Mouse (Mus musculus) cerebellum, adult 18-20 months (tissue): Measurements from ENCODE around the gene Ifit2.
A peak's percentile ranks its signal among the peaks of the same experiment; 100 is the strongest.
"Not testable (repeated sequence)": the region's sequence is repeated elsewhere in the genome, so short reads cannot be mapped to it uniquely, and the experiment has no call there.

Experiments
- DNase-seq, 2 experiments: peaks; one replicate each; pipeline ENCODE4 v3.0.0; 2021

The Ifit2 gene

DNA sequence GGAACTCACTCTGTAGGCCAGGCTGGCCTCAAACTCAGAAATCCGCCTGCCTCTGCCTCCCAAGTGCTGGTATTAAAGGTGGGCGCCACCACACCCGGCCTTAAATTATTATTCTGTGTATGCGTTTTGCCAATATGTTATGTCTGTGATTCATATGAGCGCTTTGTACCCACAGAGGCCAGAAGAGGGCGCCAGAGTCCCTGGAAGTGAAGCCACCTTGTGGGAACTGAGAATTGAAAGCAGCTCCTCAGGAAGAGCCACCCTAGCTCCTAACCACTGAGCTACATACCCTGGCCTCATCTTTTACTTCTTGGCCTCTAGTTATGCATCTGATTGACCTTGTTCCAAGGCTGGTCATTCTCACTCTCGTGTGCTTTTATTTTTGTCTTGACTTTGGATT lies 2.5 kb upstream of the Ifit2 start:
- peak; percentile 40 to 50 for DNase-seq

DNA sequence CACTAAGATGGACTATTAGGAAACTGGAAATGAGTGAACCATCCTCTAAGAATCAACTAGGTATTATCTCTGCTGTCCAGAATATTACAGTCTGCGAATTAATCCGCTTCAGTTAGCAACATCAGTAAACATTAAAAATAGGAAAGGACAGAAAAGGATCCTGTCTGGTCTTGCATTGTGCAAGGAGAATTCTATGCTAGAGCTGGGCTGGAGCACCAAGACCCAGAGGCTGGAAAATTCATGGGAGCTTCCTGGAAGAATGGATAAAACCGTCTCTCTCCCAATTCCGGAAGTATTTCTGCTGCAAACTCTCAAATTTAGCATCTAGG lies 325 bp upstream of the Ifit2 start:
- no peak for DNase-seq

DNA sequence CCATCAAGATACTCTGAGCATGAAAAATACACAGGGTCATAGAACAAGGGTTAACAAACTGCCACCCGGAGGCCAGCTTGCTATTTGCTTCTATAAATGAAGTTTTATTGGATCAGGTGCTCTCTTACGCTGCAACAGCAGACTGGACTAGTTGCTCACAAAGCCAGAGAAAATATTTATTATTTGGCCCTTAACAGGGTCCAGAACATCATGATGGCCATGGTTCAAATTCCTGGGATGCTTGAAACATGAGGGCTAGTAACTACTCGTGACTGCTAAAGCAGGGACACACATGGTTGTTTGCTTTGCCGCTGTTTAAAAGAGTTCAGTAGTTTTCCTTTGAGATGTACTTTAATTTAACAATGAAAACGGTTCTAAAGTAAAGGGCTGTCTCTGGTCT lies 1.5 kb downstream of the Ifit2 start:
- DNase-seq: no peak

DNA sequence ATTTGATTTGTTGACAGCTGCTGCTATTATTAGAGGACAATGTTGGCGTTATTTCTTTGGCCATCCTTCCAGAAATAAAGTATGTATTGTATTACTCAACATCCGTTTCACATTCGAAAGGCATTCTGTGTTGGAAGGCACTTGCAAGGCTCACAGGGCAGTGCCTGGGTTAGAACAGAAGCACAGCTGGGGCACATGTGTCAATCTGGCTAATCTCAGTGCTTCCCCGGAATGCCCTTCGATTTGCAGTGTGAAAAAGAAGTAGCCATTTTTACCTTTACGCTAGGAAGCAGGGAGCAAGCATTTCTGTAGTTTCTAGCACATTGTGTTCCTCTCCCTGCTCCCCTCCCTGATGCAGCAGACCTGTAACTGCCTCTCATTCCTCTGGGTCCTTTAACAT lies 2.5 kb downstream of the Ifit2 start:
- DNase-seq: no peak

DNA sequence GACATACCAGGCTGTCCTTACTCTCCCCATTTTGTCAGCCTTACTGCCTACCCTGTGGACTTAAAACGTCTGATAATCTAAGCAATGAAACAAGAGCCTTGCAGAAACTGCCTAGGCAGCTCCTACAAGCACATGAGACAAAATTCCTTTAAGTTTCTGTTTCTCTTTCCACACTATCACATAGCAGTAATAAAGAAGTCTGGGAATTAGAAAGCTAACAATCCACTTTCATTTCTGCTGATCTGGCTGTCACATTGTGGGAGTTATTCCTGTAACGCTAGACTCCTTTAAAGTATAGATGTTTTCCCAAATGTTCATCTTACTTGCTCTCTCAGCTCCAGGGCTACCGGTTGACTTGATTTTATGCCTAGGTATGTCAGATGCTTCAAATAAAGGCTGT lies 3.0 kb downstream of the Ifit2 start:
- no peak for DNase-seq

DNA sequence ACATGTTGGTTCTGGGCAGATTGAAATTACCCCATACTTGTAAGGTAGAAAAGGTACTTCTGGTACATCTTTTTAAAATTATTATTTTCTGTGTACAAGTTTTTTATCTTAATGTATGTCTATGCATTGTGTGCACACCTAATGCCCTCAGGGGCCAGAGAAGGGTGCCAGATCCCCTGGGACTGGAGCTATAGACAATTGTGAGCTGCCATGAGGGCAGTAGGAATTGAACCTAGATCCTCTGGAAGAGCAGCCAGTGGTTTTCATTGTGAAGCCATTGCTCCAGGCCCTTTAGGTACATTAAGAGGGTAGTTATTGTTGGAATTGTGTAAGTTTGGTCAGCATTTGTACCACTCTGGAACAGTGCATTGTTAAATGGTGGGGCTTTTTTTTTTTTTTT lies 3.6 kb downstream of the Ifit2 start:
- no peak for DNase-seq

DNA sequence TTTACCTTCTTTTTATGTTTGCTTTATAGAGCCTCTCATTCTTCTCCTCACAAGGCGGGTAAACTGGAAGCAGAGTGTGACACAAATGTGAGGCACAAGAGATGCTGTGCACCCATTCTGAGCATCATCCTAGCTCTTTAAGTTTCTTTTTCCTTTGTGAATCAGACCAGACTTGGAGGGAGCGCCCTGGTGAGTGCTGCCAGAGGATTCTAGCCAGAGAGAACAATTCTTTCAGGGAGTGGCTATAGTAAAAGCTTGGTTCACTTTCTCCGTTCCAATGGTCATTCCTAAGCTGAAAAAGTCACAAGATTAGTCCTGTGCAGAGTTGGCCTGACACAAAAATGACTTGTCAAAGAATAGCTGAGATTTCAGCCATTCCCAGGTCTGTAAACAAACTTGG lies 6.1 kb downstream of the Ifit2 start:
- DNase-seq: no peak

DNA sequence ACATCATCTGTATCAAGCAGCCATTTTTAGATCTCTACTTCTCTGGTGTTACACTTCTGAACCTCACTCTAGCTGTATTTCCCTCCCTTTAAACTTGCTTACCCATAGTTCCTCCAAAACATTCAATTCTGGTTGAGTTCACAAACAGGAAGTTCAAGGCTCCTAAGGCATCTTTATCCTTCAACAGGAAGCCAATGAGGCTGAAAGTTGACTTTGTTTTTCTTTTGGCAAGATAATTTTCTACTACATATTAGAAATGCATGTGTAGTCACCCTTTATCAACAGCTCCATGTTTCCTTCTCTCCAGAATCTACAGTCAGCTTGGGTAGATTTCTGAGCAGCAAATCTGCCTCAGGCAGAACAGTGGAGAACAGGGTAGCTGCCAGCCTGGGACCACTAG lies 12.1 kb downstream of the Ifit2 start:
- no peak for DNase-seq

DNA sequence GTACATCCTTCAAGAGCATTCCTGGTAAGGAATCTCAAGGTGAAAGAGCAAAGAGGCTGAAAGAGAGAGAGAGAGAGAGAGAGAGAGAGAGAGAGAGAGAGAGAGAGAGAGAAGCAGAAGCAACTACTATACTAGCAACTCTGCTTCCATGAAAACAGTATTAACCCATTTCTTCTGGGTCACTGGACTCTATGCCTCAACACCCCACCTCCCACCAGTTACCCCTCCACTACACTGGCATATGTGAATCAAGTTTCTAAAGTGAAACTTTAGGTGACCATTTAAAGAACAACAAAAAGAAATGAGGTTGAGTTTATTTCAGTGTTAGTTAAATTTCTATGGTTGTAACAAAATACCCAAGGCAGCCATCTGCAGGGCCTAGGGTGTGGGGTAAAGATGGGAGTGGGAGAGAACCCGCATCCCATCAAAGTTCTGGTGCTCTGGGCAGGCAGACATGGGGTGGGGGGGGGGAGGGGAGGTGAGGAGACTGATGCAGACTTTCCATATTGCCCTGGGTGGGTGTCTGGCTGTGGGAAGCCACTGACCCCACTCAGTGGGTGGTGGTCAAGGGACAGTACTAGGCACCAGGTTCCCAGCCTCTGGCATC lies 15.8 kb downstream of the Ifit2 start:
- DNase-seq: no peak

DNA sequence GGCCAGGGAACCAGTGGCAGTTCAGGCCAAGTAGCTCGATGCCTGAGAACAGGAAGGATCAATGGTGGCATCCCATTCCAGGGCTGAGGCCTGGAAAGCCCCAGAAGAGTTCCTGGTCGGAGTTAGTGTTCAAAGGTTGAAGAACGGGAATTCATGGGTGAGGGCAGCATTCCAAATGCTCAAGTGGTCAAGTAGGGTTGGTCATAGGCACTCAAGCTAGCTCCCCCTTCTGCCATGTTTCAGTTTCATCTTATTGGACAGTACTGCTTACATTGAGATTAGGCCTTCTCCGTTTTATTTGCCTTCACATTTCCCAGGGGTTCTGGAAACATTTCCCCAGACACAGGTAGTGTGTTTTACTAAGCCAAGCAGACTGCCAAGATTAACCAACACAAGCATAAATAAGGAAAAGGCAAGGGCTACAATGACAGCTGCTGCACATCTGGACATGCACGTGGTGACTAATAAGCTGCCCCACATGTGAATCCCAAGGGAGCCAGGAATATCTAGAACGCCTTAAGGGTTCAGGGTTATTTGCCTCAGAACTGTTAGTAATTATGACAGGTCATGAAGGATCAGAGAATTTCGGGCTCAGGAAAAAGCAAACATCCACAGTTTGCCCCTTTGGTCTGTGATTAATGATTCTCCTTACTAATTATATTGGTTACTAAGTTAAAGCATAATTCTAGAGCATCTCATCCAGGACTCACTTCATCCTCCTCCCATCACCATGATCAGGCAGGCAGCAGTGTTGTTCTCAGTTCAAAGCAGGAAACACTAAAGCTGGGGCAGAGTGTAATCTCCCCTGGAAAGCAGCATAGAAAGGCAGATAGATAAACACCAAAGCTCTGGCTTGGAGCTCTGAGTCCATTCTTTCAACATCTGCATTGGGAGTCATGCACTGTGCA lies 18.7 kb downstream of the Ifit2 start:
- no peak for DNase-seq

DNA sequence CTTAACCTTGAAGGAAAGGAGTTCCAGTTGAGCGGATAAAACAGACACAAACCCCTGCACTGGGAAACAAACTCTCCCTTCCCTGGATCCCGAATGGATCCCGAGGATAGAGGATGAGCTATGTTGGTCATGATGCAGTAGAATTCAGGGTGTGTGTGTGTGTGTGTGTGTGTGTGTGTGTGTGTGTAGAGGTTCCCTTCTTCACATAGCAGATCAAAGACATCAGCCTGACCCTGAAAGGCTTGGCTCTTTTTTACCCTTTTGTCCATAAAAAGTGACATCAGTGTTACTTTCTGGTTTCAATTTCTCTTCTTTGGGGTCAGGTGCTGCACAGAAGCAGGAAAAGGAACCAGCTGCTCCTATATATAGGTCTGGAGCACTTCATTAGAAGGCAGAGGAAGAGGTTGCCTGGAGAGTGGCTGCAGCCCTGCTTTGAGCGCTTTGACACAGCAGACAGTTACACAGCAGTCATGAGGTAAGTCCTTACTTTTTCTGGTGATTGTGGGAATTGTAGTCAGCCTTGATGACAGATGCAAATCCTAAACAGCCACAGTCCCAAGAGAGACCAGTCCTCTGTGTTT lies 19.5 kb downstream of the Ifit2 start:
- no peak for DNase-seq

DNA sequence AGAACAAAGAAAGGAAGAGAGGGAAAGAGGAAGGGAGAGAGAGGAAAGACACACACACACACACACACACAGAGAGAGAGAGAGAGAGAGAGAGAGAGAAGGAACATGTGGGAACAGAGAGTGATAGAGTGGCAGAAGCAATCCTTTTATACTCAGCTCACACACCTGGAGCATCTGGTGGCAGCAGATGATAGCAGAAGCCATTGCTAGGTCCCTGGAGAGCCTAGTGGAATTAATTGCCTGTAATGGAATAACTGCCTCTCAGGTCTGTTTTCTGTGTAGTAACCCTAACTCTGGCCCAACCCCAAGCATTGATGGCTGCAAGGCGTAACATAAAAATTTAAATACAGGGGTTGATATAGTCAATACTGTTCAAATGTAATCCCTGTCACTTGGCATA lies 20.6 kb downstream of the Ifit2 start:
- no peak for DNase-seq

DNA sequence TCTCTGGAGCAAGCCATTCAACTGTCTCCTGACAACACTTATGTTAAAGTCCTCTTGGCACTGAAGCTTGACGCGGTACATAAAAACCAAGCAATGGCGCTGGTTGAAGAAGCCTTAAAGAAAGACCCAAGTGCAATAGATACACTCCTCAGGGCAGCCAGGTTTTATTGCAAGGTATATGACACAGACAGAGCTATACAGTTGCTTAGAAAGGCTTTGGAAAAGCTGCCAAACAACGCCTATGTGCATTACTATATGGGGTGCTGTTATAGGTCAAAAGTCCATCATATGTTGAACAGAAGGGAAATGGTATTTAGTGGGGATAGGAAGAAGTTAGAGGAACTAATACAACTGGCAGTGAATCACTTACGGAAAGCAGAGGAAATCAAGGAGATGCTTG lies 23.2 kb downstream of the Ifit2 start:
- no peak for DNase-seq

DNA sequence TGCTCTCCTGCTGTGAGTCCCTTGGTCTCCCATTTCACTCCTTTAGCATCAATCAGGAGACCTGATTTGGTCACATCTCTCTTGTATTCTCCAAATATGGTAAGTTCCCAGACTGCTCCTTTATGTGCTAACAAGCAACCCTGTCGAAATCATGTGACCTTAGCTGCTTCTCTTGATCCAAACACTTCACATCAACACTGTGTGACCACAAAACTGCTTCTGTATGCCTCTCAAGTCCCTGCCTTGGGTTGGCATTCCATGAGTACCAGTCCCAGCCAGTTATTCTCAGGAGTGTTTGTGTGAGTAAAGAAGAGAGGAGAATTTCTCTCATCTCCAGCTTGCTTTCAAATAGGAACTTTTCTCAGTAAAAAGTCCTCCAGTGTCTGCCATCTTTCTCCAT lies 26.6 kb downstream of the Ifit2 start:
- no peak for DNase-seq

DNA sequence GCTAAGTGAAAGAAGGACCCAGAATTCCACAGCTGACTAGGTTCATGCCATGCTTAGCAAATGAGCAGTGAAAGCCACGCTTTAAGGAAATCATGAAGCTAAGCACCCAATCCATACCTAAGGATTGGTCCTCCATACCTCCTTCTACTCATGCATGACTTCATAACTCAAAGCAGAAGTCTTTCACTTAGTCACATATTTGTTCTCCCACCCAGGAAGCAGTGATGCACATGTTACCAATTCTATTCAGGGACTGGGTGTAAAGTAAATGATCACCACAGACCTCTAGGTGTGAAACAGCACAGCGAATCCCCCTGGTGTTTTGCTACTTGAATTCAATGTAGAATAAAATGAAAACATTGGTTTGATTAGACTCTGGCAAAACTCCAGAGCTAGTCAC lies 32.2 kb downstream of the Ifit2 start:
- DNase-seq: not testable (repeated sequence)

DNA sequence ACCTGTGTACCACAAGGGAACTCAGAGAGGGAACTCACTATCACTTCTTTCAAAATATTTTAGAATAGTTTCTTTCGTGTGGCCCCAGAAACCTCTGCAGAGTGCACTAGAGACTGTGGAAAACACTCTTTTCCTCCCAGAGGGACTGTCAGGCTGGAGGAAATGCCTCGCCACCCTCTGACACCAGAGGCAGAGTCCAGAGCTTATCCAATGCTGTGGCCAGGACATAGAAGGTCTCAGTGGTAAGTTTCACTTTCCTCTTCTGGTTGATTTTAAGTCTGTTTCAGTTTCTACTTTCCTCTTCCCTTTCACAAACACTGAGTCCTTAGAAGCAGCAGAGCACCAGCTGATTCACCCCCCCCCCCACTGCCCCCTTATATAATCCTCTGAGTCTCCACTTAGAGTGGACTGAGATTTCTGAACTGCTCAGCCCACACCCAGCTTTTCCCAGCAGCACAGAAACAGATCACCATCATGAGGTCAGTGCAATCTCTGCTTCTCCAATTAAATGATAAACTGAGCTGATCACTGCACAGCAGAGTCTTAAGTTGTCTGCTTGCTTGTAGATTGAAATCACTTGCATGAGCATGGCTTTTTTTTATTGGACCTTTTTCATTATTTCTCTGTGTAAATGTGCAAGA lies 32.8 kb downstream of the Ifit2 start, which contains the start of gene Ifit3:
Gene Ifit3, plus strand, starts transcription at position 406 of the 641 bp plus-strand sequence.
- DNase-seq: not testable (repeated sequence)

DNA sequence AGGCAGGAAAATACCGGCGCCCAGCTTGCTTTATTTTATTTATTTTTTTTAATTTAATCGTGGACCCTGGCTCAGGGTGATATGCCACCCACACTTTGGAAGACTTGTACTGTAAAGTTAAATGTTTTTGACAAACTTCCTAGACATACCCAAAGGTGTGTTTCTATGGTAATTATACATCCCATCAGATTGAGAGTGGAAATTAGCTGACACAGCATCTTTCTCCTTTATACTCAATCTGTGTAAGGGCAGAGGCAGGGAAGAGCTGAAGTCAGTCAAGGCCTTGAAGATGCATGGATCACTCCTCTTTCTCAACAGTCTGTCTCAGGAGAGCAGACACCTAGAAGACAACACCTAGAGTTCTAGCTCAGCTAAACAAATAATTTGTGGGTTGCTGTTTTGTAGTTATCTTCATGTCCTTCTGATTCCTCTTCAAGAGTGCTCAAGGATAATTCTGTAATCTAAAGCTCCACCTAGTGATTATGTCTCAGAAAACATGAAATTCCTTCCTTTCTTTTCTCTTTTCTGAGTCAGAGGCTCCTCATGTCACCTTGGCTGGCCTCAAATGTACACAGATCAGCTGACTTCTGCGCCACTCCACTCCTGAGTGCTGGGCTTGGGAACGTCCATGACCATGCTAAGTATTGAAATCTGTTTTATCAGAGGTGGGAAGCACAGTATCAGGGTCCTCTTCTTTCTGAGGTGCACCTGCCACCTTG lies 35.4 kb downstream of the Ifit2 start:
- DNase-seq: not testable (repeated sequence)

DNA sequence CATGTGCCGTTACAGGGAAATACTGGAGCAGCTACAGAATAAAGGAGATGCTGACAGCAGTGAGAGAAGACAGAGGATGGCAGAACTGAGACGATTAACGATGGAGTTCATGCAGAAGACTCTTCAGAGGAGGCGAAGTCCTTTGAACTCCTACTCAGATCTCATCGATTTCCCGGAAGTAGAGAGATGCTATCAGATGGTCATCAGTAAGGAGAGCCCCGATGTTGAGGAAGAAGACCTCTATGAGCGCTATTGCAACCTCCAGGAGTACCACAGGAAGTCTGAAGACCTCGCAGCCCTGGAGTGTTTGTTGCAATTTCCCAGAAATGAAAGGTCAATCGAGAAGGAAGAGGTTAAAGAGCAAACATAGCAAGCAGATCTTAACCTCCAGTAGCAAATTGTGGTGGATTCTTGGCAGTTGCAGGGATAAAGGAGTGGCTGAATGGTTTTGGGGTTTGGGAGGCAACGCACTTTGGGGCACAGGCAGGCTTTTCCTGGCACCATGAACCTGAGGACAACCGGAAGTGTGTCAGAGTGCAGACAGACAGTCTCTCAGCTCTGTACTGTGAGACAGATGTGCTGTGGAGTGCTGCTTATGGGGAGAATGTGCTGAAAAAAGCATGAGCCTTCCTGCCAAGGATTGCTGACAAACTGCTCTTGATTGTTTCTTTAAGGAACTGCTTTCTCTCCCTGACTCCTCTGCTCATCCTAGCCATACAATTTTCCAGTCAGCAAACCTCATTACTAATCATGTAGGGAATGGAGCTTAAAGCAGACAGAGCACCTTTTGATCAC lies 37.6 kb downstream of the Ifit2 start:
- not testable (repeated sequence) for DNase-seq

DNA sequence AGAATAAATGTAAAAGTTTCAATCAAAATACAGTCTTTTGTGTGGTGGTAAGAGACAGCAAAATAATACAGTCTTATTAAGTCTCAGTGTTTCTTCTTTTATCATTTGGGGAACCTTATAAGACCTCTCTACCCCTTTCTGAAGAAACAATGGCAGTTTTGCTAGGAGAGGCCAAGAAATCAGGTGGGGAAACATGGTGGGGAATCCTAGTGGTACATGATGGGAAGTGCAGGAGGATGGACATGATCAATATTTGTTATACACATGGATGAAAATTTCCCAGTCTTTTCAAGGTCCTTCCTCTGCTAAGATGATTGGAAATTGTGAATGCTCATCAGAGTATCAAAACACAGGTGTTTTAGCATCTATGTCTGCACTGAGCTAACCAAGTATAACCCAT lies 38.5 kb downstream of the Ifit2 start:
- DNase-seq: no peak

DNA sequence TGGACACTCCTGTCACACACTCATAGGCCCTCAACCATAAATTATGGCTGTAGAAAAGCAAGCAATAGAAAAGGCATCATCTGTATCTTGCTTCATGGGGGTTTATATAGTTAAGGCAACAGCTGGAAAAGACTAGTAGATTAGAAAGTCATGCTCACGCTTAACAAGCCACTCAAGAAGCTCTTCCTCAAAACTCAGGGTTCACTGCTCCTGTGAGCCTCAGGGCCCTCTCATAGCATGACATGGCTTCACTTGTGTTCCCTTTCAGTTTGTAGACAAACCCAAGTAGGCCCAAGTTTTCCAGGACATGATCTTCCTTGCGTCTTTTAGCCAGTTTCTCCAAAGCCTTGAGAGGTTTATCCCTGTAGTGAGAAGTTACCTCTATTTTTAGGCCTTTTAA lies 43.0 kb downstream of the Ifit2 start:
- DNase-seq: no peak

DNA sequence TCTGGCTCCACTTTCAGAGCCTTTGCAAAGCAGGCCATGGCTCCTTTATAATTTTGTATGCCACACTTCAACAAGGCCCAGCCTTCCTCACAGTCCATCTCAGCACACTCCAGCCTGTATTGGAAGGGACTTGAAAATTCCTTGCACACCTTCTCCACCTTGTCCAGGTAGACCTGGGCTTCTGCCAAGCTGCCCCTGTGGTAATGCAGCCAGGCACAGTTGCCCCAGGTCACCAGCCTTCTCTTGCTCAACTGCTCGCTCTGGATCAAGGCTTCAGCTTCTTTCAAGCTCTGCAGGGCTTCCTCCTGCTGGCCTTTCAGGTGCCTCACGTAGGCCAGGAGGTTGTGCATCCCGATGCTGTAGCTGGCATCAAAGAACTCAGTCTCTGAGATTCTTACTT lies 44.0 kb downstream of the Ifit2 start:
- DNase-seq: not testable (repeated sequence)

DNA sequence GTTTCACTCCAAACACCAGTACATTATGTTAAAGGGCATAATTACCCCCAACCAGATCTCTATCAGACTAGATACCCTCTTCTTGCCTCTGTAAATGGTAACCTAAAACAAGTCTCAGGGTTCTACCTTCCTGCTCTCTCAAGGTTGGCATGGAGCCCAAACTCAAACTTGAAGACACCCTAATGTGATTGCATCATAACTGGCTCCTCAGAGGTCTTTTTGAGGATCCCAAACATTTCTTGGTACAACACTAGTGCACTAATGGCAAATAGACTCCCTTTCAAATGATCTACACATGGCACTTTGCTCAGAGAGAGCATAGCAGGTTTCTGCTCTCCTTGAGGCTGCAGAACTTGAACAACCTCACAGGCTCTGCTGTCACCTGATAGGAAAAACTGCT lies 46.3 kb downstream of the Ifit2 start:
- DNase-seq: no peak
